Mouse (Mus musculus) ZHBTc4 (cell line): ENCODE results near the gene Chst15.

Source experiments
- DNase-seq: peaks from one replicate; pipeline ENCODE4 v3.0.0-alpha.2; 2011; ENCODE audit warnings: low read depth, low spot score

The Chst15 gene

GRCm38 (mm10) chr7:132226379-132227074 lies 90.5 kb downstream of the Chst15 start:
- peak; percentile 86 for DNase-seq

- no peak for DNase-seq
These were observed 93.4 kb downstream of the Chst15 start for GRCm38 (mm10) chr7:132223452-132224141.

- DNase-seq = no peak
These were observed 103.0 kb downstream of the Chst15 start for GRCm38 (mm10) chr7:132214031-132214430.

GRCm38 (mm10) chr7:132213460-132213859 lies 103.6 kb downstream of the Chst15 start:
- peak; percentile 76 for DNase-seq

GRCm38 (mm10) chr7:132211920-132212701 lies 104.9 kb downstream of the Chst15 start:
- DNase-seq = no peak

GRCm38 (mm10) chr7:132210616-132211015 lies 106.4 kb downstream of the Chst15 start:
- DNase-seq = no peak

GRCm38 (mm10) chr7:132208946-132209651 lies 107.9 kb downstream of the Chst15 start:
- DNase-seq = no peak

GRCm38 (mm10) chr7:132204073-132204612 lies 112.9 kb downstream of the Chst15 start:
- DNase-seq = no peak

GRCm38 (mm10) chr7:132199686-132200085 lies 117.3 kb downstream of the Chst15 start:
- DNase-seq = no peak

GRCm38 (mm10) chr7:132198806-132199205 lies 118.2 kb downstream of the Chst15 start:
- no peak for DNase-seq

- DNase-seq = peak; percentile 32
These were observed 119.1 kb downstream of the Chst15 start for GRCm38 (mm10) chr7:132197817-132198475.

- no peak for DNase-seq
These were observed 120.4 kb downstream of the Chst15 start for GRCm38 (mm10) chr7:132196581-132196980.

GRCm38 (mm10) chr7:132193606-132194005 lies 123.4 kb downstream of the Chst15 start:
- no peak for DNase-seq

GRCm38 (mm10) chr7:132187456-132187855 lies 129.6 kb downstream of the Chst15 start:
- no peak for DNase-seq
